Mouse (Mus musculus): ENCODE data around the gene Pdgfc.

- TF ChIP-seq CTCF (conservative IDR thresholded peaks at IDR 0.05; ENCODE audit: insufficient read depth, insufficient read length, low read depth, low read length) (no peak), POLR2A (IDR thresholded peaks at IDR 0.05; ENCODE audit: low read depth, low read length) (no peak)
These were observed 206.7 kb downstream of the Pdgfc start for GRCm38 (mm10) chr3:81242697-81243590.
